In the genomic region with DNA sequence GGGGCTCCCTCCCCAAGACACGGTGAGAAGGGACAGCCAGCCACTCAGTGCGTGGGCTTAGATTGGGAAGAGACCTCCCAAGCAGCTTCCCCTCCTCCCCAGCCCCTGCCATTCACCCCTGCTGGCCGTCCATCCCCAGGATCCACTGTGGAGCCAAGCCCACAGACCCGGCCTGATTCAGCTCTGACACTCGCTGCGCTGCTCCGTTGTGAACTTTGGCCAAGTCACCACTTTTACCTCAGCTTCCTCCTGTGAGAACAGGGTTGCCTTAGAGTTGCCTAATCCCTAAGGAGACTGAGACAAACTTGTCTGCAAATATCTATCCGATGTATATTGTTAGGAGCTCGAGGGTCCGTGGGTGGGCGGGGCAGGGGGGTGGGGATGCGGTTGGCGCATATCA, we compare ENCODE assay signal across 22 mouse cellular contexts. TPM values are rescaled to one million over a fixed set of nuclear protein-coding genes. Genes with fewer than 3 reads are reported as not detected.
DNase-seq lines count a peak whose midpoint lies in the region; ATAC-seq lines count a peak whose summit lies in the region.
"Had no signal": no experiment of that assay in that cellular context is flagged by ENCODE, and none has a peak within 500 bp of the region (broad histone marks: within the 10 kb centered on the region; RNA-seq: fewer than 3 reads in every experiment).

No protein-coding gene starts in this region.

- H3K9ac ChIP-seq in midbrain, embryonic 14.5 days (replicated peaks; ENCODE audit: low read length): no peak overlapping the region
- H3K9ac ChIP-seq: embryonic facial prominence, embryonic 12.5 days; forebrain, embryonic 12.5 days; hindbrain, embryonic 14.5 days had no signal

- no peaks in the 10 kb centered on the region for H3K9me3 ChIP-seq in midbrain, embryonic 10.5 days (replicated peaks)
- H3K9me3 ChIP-seq in midbrain, embryonic 14.5 days (ENCODE audit: control insufficient read depth, low read length): no peaks in the 10 kb centered on the region
- H3K9me3 ChIP-seq: embryonic facial prominence, embryonic 12.5 days; forebrain, embryonic 12.5 days; G1E; hindbrain, embryonic 10.5 days had no signal

- no peaks in the 10 kb centered on the region for H3K36me3 ChIP-seq in midbrain, embryonic 10.5 days
- no peaks in the 10 kb centered on the region for H3K36me3 ChIP-seq in midbrain, embryonic 14.5 days (ENCODE audit: control insufficient read depth, insufficient read depth, low read length)
- H3K36me3 ChIP-seq: embryonic facial prominence, embryonic 12.5 days; forebrain, embryonic 12.5 days; G1E; hindbrain, embryonic 10.5 days had no signal

- peaks cover 17% of the 10 kb centered on the region for H3K4me1 ChIP-seq in midbrain, embryonic 10.5 days
- no peaks in the 10 kb centered on the region for H3K4me1 ChIP-seq in midbrain, embryonic 14.5 days (ENCODE audit: control insufficient read depth, insufficient read depth, low read length)

- H3K27me3 ChIP-seq in midbrain, embryonic 10.5 days (ENCODE audit: low read depth, poor library complexity, severe bottlenecking): peaks cover 99% of the 10 kb centered on the region
- peaks cover 64% of the 10 kb centered on the region for H3K27me3 ChIP-seq in midbrain, embryonic 14.5 days (ENCODE audit: control insufficient read depth, insufficient read depth, low read length)

- no peak for ATAC-seq in midbrain, embryonic 14.5 days (ENCODE audit: low FRiP score, low TSS enrichment)
- ATAC-seq in hematopoietic stem cell, adult 5-6 weeks (replicated peaks in 1 of 2; ENCODE audit: insufficient read depth in 1 of 2, low FRiP score in 2 of 2, low TSS enrichment in 1 of 2, low read depth in 1 of 2, poor library complexity in 2 of 2, severe bottlenecking in 2 of 2): peak; percentile 22 to 28; a peak in 1 of 4 replicates
- peak; percentile 66 for ATAC-seq in megakaryocyte, adult 5-6 weeks (ENCODE audit: poor library complexity, severe bottlenecking)
- ATAC-seq: forebrain, embryonic 16.5 days had no signal

- no peak for DNase-seq in midbrain, embryonic 10.5 days (ENCODE audit: low spot score)
- no peak for DNase-seq in midbrain, embryonic 14.5 days
- no peak for DNase-seq in cerebellum, postnatal 4 days (ENCODE audit: low spot score in 2 of 2)
- DNase-seq in adrenal gland, postnatal 36 days: no peak
- DNase-seq in left cerebral cortex, adult 18-20 months (ENCODE audit: low spot score in 2 of 2): no peak
- DNase-seq: adrenal gland, adult 8-10 months; cerebellum, adult 11-12 months; cerebellum, adult 9-11 months; cerebellum, postnatal 36 days; embryo, embryonic 11 days; gastrocnemius, postnatal 25 days; heart, adult 11 months; heart, postnatal 10 days; kidney, adult 11 months had no signal

- no peak overlapping the region for H3K4me2 ChIP-seq in midbrain, embryonic 14.5 days (ENCODE audit: low read length)
- H3K4me2 ChIP-seq: embryonic facial prominence, embryonic 12.5 days; forebrain, embryonic 12.5 days; hindbrain, embryonic 14.5 days had no signal

- H3K4me3 ChIP-seq in midbrain, embryonic 10.5 days: peak overlapping the region; percentile 8; the same call in 1 of the 2 replicates
- no peak overlapping the region for H3K4me3 ChIP-seq in midbrain, embryonic 14.5 days (replicated peaks; ENCODE audit: low read depth, low read length)
- H3K4me3 ChIP-seq: embryonic facial prominence, embryonic 12.5 days; forebrain, embryonic 12.5 days; hindbrain, embryonic 10.5 days had no signal

- no peak overlapping the region for H3K27ac ChIP-seq in midbrain, embryonic 10.5 days (replicated peaks)
- H3K27ac ChIP-seq in midbrain, embryonic 14.5 days (replicated peaks; ENCODE audit: low read depth, low read length): no peak overlapping the region
- H3K27ac ChIP-seq: embryonic facial prominence, embryonic 12.5 days; forebrain, embryonic 12.5 days; hindbrain, embryonic 10.5 days; hindbrain, embryonic 14.5 days had no signal

- 3% methylated on average over 13 of the region's 13 CpGs for WGBS in midbrain, embryonic 10.5 days
- 3% methylated on average over 13 of the region's 13 CpGs for WGBS in midbrain, embryonic 14.5 days

RNA-seq across cellular contexts. Expression of gene Runx3, which starts 21.3 kb away (rescaled TPM):
- 0.04 TPM in 2 replicates for polyA plus RNA-seq in midbrain, embryonic 10.5 days (2016; fragmentation: Nextera tagmentation; extraction: Ambion mirVana)
- not detected in 2 replicates for polyA plus RNA-seq in midbrain, embryonic 14.5 days (2014; fragmentation: Nextera tagmentation; extraction: Ambion mirVana)
- 12.9 and 30.4 TPM in 2 replicates for total RNA-seq in hematopoietic stem cell, adult 5-6 weeks (2017)
- total RNA-seq in megakaryocyte, adult 5-6 weeks (2015): 18.1 and 20.8 TPM in 2 replicates
- total RNA-seq in megakaryocyte, adult 5-6 weeks (2017): 4.3 and 6.5 TPM in 2 replicates
- 1 to 10 TPM; 2.0 to 3.9 TPM for total RNA-seq in adrenal gland, postnatal 36 days (2021)
- total RNA-seq in left cerebral cortex, adult 18-20 months (2021): under 1 TPM in 1 of 2 experiments, not detected in 1; 0.12 TPM
- polyA plus RNA-seq: forebrain, embryonic 16.5 days; hindbrain, embryonic 14.5 days had no signal
